Mouse (Mus musculus) urinary bladder, postnatal 36 days (tissue): ENCODE measurements around the gene AL732309.1.

Source experiments
- DNase-seq, 2 experiments: peaks; one replicate each; pipeline ENCODE4 v3.0.0; 2022; ENCODE audit warnings: low spot score in 2 of 2, mixed read lengths in 1 of 2

Gene AL732309.1

DNA sequence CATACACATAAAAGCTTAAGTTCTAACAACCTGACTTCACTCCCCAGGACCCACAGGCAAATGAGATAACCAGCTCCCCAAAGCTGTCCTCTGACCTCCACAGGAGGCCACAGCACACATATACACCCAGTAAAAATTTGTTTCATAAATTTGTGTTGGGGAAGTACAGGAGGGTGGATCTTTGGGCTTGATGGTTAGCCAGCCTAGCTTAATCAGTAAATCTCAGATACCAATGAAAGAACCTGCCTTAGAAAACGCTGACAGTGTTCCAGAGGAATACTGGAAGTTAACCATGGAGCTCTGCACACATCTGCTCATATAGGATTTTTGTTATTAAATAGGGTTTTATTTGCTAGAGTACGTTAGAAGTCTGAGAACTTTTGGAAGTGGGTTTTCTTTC lies 29.0 kb downstream of the AL732309.1 start:
- no peak for DNase-seq

DNA sequence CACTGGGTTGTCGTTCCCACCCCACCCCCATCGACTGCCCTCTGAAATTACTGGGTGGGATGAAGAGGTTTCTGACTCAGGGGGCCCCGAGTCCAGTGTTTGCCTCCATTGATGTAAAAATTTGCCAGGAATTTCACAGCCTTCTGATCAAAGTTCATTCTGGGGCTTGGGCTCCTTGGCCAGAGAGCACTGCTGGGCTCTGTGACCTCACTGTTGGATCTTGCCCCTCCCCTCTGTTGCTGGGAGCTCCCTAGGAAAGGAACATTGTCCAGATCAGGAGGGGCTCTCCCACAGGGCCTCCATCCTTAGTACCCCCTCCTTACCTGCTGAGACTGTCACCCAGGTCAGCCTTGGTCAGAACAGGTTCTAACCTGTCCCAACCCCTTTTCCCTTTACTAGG lies 32.2 kb downstream of the AL732309.1 start, which contains the start of gene Stpg3:
Gene Stpg3 (minus strand): TSS at position 194 of the 400 bp plus-strand sequence.
- DNase-seq, result no peak

DNA sequence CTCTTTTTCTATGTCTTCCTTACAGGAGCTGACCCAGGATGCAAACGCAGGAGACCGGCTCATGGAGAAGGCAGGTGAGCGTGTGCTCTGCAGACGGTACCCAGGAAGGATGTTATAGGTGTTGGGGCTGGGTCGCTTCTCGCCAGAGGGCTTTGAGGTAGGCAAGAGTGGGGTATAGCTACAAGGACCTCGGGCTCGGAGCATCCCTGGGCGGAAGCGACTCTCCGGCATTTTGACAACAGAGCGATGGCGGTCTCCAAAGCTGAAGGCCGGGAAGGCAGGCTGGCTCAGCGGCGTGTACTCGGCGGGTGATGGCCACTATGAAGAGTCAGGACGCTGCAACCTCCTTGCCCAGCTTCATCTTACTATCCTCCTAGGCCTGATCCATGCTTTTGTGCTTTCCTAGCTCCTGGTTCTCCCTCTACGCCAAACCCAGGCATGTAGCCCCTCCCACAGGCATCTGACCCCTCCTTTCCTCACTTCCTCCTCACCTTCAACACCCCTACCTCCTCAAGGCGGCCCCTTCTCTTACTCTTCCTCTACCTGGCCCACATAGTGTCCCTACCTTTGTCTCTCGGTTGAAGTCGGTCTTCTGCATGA lies 33.3 kb downstream of the AL732309.1 start:
- DNase-seq, result no peak

DNA sequence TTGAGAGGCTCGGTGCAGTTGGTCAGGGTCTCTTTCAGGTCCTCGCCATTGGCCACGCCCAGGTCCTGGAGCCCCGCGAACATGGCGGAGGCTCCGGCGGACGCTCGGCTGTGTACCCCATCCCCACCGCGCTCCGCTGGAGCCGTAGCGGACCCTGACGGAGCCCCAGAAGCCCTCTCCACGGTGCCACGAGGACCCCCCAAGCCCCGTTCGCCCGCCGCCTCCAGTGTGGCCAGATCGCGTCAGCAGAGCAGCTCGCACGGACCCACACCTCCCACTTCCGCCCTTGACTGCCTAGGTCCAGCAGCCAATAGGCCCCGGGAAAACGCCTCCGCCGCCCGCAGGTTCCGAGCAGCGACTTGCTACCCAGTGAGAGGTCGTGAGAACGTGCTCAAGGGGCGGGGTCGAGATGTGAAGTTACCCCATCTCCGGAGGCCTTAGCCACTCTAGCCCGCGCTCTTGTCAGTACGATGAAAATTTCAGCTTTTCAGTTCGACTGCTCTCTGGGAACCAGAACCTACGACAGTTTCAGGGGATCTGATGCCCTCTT lies 35.5 kb downstream of the AL732309.1 start, which contains the start of gene Nelfb:
Gene Nelfb (minus strand): TSS at position 369 of the 550 bp plus-strand sequence.
- DNase-seq, result peak; percentile 89 to 92

GRCm38 (mm10) chr2:25210686-25211085 lies 36.0 kb downstream of the AL732309.1 start:
- no peak for DNase-seq

- DNase-seq, result no peak
Measured at GRCm38 (mm10) chr2:25207593-25207992, 39.1 kb downstream of the AL732309.1 start.

- DNase-seq, result no peak
Measured at GRCm38 (mm10) chr2:25203631-25204214, 42.9 kb downstream of the AL732309.1 start.

DNA sequence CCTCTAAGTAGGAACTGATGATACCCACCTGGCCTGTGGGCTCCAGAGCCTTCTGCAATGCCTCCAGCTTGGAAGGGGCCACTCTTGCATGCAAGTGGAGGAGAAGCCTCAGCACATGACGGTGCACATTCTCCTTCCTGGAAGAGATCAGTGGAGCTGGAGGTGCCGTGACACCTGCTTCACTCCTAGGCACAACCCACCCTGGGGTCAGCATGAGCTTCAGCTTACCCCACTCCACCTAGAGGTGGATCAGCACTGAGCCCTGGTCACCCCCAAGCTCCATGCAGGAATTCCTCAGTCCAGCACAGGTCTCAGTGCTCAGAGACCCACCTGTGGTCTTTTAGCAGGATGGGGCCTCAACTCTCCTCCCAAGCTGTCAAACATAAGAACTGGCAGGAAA lies 46.0 kb downstream of the AL732309.1 start:
- no peak for DNase-seq

DNA sequence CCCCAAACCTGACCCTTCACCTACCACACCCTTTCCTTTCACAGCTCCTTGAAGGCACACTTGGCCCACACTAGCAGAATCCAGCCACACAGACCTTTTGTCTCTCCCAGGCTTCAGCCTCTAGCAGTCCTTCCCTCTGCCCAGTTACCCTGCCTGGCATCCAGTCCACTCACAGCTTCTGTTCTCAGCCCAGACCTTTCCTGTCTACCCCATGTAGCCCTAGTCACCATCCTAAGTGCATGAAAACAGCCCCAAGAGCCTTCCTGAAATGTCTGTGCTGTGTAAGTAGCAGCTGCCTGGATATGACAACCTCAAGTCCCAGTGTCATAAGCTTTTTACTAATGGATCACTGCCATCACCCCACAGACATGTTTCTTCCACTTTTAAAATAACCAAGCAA lies 48.7 kb downstream of the AL732309.1 start:
- no peak for DNase-seq

GRCm38 (mm10) chr2:25197191-25197590 lies 49.5 kb downstream of the AL732309.1 start:
- no peak for DNase-seq

GRCm38 (mm10) chr2:25196172-25196954 lies 50.3 kb downstream of the AL732309.1 start, which contains the start of gene Tor4a:
Tor4a (minus strand) TSS chr2:25196886.
- DNase-seq, result peak; percentile 79 to 83

DNA sequence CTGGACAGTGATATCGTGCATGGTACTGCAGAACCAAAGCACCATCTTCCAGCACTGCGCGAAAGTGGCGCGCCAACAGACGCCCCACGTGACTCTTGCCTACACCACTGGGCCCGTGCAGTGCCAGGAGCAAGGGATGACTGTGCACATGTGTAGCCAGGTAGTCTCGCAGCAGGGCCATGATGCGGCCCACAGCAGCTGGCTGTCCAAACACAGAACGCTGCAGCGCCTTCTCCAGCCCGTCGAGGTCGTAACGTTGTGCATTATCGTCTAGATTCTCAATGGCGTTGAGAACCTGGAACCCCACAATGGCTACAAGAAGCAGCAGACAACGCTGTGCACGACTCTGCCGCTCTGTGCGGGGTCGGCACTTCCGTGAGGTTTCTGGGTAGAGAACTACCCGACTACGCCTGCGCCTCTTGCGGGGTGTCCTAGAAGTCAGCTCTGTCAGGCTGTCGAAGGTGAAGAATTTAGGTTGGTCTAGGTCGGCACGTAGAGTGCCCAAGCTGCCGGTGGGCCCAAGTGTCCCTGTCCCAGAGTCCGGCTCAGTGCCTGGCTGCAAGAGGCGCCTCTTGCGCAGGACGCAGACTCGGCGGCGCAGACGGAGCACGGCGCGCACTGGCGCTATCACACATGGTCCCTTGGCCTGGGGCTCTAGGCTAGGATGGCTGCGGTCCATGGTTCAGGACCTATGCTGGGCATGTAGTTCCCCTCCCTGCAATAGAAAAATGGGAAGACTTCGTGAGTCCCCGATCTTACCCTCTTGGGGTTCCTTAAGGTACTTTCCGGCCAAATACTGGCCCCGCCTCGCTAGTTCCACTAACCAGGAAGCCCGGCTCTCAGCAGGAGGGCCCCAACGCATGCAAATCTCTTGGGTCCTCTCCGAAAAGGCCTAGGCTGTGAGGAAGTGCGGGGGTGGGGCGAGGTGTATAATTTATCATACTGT lies 51.2 kb downstream of the AL732309.1 start:
- peak in 1 of 2 experiments; percentile 80 for DNase-seq
